Mouse (Mus musculus): ENCODE measurements around the gene Nbr1. TPM values are rescaled to one million over a fixed set of nuclear protein-coding genes. Genes with fewer than 3 reads are reported as not detected.
A peak's percentile ranks its signal among the peaks of the same experiment; 100 is the strongest.
"Not testable (repeated sequence)": the region's sequence is repeated elsewhere in the genome, so short reads cannot be mapped to it uniquely, and the experiment has no call there.

Nbr1 gene
- total RNA-seq, 2 experiments from 2014 or later = 93.3 to 134 TPM

GRCm38 (mm10) chr11:101618596-101618995, 66.6 kb downstream of the Nbr1 start:
- no peak for DNase-seq (ENCODE audit: low spot score in 2 of 2)

- DNase-seq (ENCODE audit: low spot score in 2 of 2) = not testable (repeated sequence)
These were observed 68.2 kb downstream of the Nbr1 start for GRCm38 (mm10) chr11:101620022-101620655.

- no peak for DNase-seq (ENCODE audit: low spot score in 2 of 2)
These were observed 74.7 kb downstream of the Nbr1 start for GRCm38 (mm10) chr11:101626649-101626994.

GRCm38 (mm10) chr11:101626995-101627856, 75.3 kb downstream of the Nbr1 start, which contains the start of gene Rdm1:
TSS of gene Rdm1 (plus strand) at chr11:101627195.
- peak; percentile 42 to 79 for DNase-seq (ENCODE audit: low spot score in 2 of 2)

GRCm38 (mm10) chr11:101627857-101628559, 76.1 kb downstream of the Nbr1 start:
- peak; percentile 74 to 89 for DNase-seq (ENCODE audit: low spot score in 2 of 2)

GRCm38 (mm10) chr11:101628733-101629417, 76.9 kb downstream of the Nbr1 start:
- DNase-seq (ENCODE audit: low spot score in 2 of 2) = not testable (repeated sequence)

Other genes with a start within 250 kb of the Nbr1 start
- gene Becn1, start 249.9 kb upstream of the Nbr1 start, total RNA-seq (2021) = 10 to 100 TPM; 82.5 to 86.9 TPM
- 10 to 100 TPM; 62.6 to 84.7 TPM for gene Psme3, start 235.9 kb upstream of the Nbr1 start, total RNA-seq (2021)
- gene Aoc2, start 227.1 kb upstream of the Nbr1 start, total RNA-seq (2021) = 1 to 10 TPM; 2.8 to 3.0 TPM
- 10 to 100 TPM; 47.2 to 49.8 TPM for gene Aoc3, start 221.5 kb upstream of the Nbr1 start, total RNA-seq (2021)
- gene G6pc, start 184.6 kb upstream of the Nbr1 start, total RNA-seq (2021) = under 1 TPM in 1 of 2 experiments, not detected in 1; 0.47 TPM
- 10 to 100 TPM; 15.6 to 20.3 TPM for gene Aarsd1, start 134.5 kb upstream of the Nbr1 start, total RNA-seq (2021)
- gene Gm27029, start 127.4 kb upstream of the Nbr1 start, total RNA-seq (2021) = 1 to 10 TPM; 4.5 to 7.3 TPM
- gene Rundc1, start 127.1 kb upstream of the Nbr1 start, total RNA-seq (2021) = 1 to 10 TPM; 8.6 to 9.5 TPM
- 10 to 100 TPM; 56.2 to 80.9 TPM for gene Ptges3l, start 126.8 kb upstream of the Nbr1 start, total RNA-seq (2021)
- gene Rpl27, start 109.9 kb upstream of the Nbr1 start, total RNA-seq (2021) = 10 to 100 TPM; 81.3 to 87.8 TPM
- gene Ifi35, start 103.7 kb upstream of the Nbr1 start, total RNA-seq (2021) = 1 to 10 TPM; 8.0 to 8.9 TPM
- 1 to 10 TPM; 8.1 to 8.3 TPM for gene Rnd2, start 87.2 kb upstream of the Nbr1 start, total RNA-seq (2021)
- 10 to 100 TPM; 72.6 to 79.3 TPM for gene Vat1, start 85.9 kb upstream of the Nbr1 start, total RNA-seq (2021)
- 1 to 10 TPM; 7.3 to 9.2 TPM for gene Brca1, start 194 bp upstream of the Nbr1 start, total RNA-seq (2021)
- gene Tmem106a, start 30.1 kb downstream of the Nbr1 start, total RNA-seq (2021) = 10 to 100 TPM in 1 of 2 experiments, 1 to 10 TPM in 1; 7.0 to 14.0 TPM
- gene Gm11634, start 47.1 kb downstream of the Nbr1 start, total RNA-seq (2021) = not detected
- gene Rdm1, start 75.0 kb downstream of the Nbr1 start, total RNA-seq (2021) = 10 to 100 TPM; 15.4 to 18.4 TPM
- 10 to 100 TPM in 1 of 2 experiments, 1 to 10 TPM in 1; 7.1 to 10.0 TPM for gene Arl4d, start 113.4 kb downstream of the Nbr1 start, total RNA-seq (2021)
- 10 to 100 TPM; 22.2 to 22.8 TPM for gene Dhx8, start 180.8 kb downstream of the Nbr1 start, total RNA-seq (2021)
- gene Etv4, start 233.2 kb downstream of the Nbr1 start, total RNA-seq (2021) = 10 to 100 TPM; 11.3 to 15.9 TPM

All from gastrocnemius, postnatal 4 days (tissue).